Mouse (Mus musculus) cerebellum, adult 9-11 months (tissue): ENCODE results near the gene Actr1a.

Source experiments
- DNase-seq: peaks from one replicate; pipeline ENCODE4 v3.0.0; 2022

Actr1a gene

GRCm38 (mm10) chr19:46399372-46399771 lies 3.8 kb upstream of the Actr1a start:
- DNase-seq = no peak

- no peak for DNase-seq
These were observed 2.9 kb upstream of the Actr1a start for GRCm38 (mm10) chr19:46398401-46398800.

- no peak for DNase-seq
These were observed 2.0 kb upstream of the Actr1a start for GRCm38 (mm10) chr19:46397436-46398001.

- DNase-seq = peak; percentile 99
These were observed 1.3 kb upstream of the Actr1a start, which contains the start of gene Sufu for GRCm38 (mm10) chr19:46396686-46397435. Sufu (plus strand) TSS chr19:46396896.

GRCm38 (mm10) chr19:46396109-46396508 lies 561 bp upstream of the Actr1a start:
- no peak for DNase-seq

- no peak for DNase-seq
These were observed 838 bp downstream of the Actr1a start for GRCm38 (mm10) chr19:46394712-46395108.

- DNase-seq = no peak
These were observed 3.5 kb downstream of the Actr1a start for GRCm38 (mm10) chr19:46392018-46392417.

- DNase-seq = no peak
These were observed 5.7 kb downstream of the Actr1a start for GRCm38 (mm10) chr19:46389872-46390271.

- no peak for DNase-seq
These were observed 13.3 kb downstream of the Actr1a start for GRCm38 (mm10) chr19:46382275-46382674.

- DNase-seq = no peak
These were observed 19.7 kb downstream of the Actr1a start for GRCm38 (mm10) chr19:46375891-46376290.

GRCm38 (mm10) chr19:46375489-46375888 lies 20.1 kb downstream of the Actr1a start:
- no peak for DNase-seq

- DNase-seq = no peak
These were observed 21.0 kb downstream of the Actr1a start for GRCm38 (mm10) chr19:46374477-46375088.

GRCm38 (mm10) chr19:46369204-46369603 lies 26.3 kb downstream of the Actr1a start:
- DNase-seq = peak; percentile 73

- DNase-seq = no peak
These were observed 27.6 kb downstream of the Actr1a start for GRCm38 (mm10) chr19:46367798-46368590.

- no peak for DNase-seq
These were observed 32.1 kb downstream of the Actr1a start for GRCm38 (mm10) chr19:46363294-46364009.

- DNase-seq = peak; percentile 17
These were observed 33.4 kb downstream of the Actr1a start for GRCm38 (mm10) chr19:46362104-46362503.

- DNase-seq = peak; percentile 29
These were observed 37.2 kb downstream of the Actr1a start for GRCm38 (mm10) chr19:46358381-46358780.

- peak; percentile 36 for DNase-seq
These were observed 37.9 kb downstream of the Actr1a start for GRCm38 (mm10) chr19:46357344-46358280.

GRCm38 (mm10) chr19:46356701-46357138 lies 38.8 kb downstream of the Actr1a start:
- peak; percentile 97 for DNase-seq

GRCm38 (mm10) chr19:46350168-46350932 lies 45.2 kb downstream of the Actr1a start, which contains the start of gene 2310034G01Rik:
2310034G01Rik (minus strand) TSS chr19:46350302.
- DNase-seq = peak; percentile 69
